Mouse (Mus musculus): ENCODE measurements around the gene Plcl1.
A peak's percentile ranks its signal among the peaks of the same experiment; 100 is the strongest.

The Plcl1 gene

GRCm38 (mm10) chr1:55618617-55619286 is 213.0 kb downstream of the Plcl1 start:
- no peak for DNase-seq

- no peak for DNase-seq
These were observed 225.8 kb downstream of the Plcl1 start for GRCm38 (mm10) chr1:55631496-55631895.

GRCm38 (mm10) chr1:55632024-55632423 is 226.3 kb downstream of the Plcl1 start:
- no peak for DNase-seq

GRCm38 (mm10) chr1:55633326-55633725 is 227.6 kb downstream of the Plcl1 start:
- DNase-seq: no peak

GRCm38 (mm10) chr1:55659518-55660210 is 253.9 kb downstream of the Plcl1 start:
- DNase-seq: no peak

- DNase-seq: no peak
These were observed 255.7 kb downstream of the Plcl1 start for GRCm38 (mm10) chr1:55661381-55661780.

- DNase-seq: peak; percentile 7 to 52
These were observed 259.6 kb downstream of the Plcl1 start for GRCm38 (mm10) chr1:55665137-55665827.

- DNase-seq: no peak
These were observed 260.3 kb downstream of the Plcl1 start for GRCm38 (mm10) chr1:55665828-55666673.

- DNase-seq: no peak
These were observed 261.1 kb downstream of the Plcl1 start for GRCm38 (mm10) chr1:55666798-55667197.

GRCm38 (mm10) chr1:55668622-55669237 is 263.0 kb downstream of the Plcl1 start:
- DNase-seq: no peak

GRCm38 (mm10) chr1:55682676-55683075 is 277.0 kb downstream of the Plcl1 start:
- peak in 1 of 2 experiments; percentile 38 for DNase-seq

- no peak for DNase-seq
These were observed 280.5 kb downstream of the Plcl1 start for GRCm38 (mm10) chr1:55686261-55686660.

- DNase-seq: no peak
These were observed 288.0 kb downstream of the Plcl1 start for GRCm38 (mm10) chr1:55693636-55694220.

- peak; percentile 31 to 61 for DNase-seq
These were observed 290.5 kb downstream of the Plcl1 start for GRCm38 (mm10) chr1:55696206-55696605.

GRCm38 (mm10) chr1:55699393-55699970 is 293.8 kb downstream of the Plcl1 start:
- peak in 1 of 2 experiments; percentile 77 for DNase-seq

- peak in 1 of 2 experiments; percentile 43 for DNase-seq
These were observed 294.3 kb downstream of the Plcl1 start for GRCm38 (mm10) chr1:55700016-55700415.

- DNase-seq: no peak
These were observed 295.0 kb downstream of the Plcl1 start for GRCm38 (mm10) chr1:55700726-55701125.

- DNase-seq: no peak
These were observed 295.9 kb downstream of the Plcl1 start for GRCm38 (mm10) chr1:55701601-55702000.

GRCm38 (mm10) chr1:55702106-55702505 is 296.4 kb downstream of the Plcl1 start:
- no peak for DNase-seq

- no peak for DNase-seq
These were observed 299.0 kb downstream of the Plcl1 start for GRCm38 (mm10) chr1:55704707-55705106.

GRCm38 (mm10) chr1:55705173-55705572 is 299.5 kb downstream of the Plcl1 start:
- peak; percentile 34 to 37 for DNase-seq

All from kidney, postnatal 36 days (tissue).